Mouse (Mus musculus) left cerebral cortex, postnatal 36 days (tissue): ENCODE results near the gene Timmdc1. TPM values are rescaled to one million over a fixed set of nuclear protein-coding genes. Genes with fewer than 3 reads are reported as not detected.
A peak's percentile ranks its signal among the peaks of the same experiment; 100 is the strongest.

Experiments used
- DNase-seq, 2 experiments: peaks; one replicate each; pipeline ENCODE4 v3.0.0; 2021 to 2022; ENCODE audit warnings: low spot score in 2 of 2, mixed read lengths in 1 of 2
- intact Hi-C: fragments of 180-260 bp; cut with DNase I; formaldehyde crosslinking; loops from one replicate; pipeline ENCODE4 v1.15.1; 2025
- total RNA-seq, 2 experiments: library from RNA; stranded (reverse); gene quantifications; 2 replicates each; pipeline ENCODE4 v1.2.3; 2021

The Timmdc1 gene
- total RNA-seq, 2 experiments from 2014 or later, result 33.8 to 34.9 TPM

- no peak for DNase-seq
- intact Hi-C loops, result no loop called here
These were observed 53.0 kb downstream of the Timmdc1 start for GRCm38 (mm10) chr16:38469437-38469836.

DNA sequence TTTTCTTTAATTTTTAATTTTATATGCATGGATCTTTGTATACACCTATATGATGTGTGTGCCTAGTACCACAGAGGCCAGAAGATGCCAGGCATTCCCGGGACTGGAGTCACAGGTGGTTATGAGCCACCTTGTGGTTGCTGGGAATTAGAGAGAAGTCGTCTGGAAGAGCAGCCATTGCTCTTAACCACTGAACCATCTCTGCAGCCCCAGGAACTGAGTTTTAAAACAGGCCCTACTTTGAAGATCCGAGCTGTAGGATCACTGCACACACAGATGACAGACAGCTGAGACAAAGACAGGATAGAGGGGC is 53.8 kb downstream of the Timmdc1 start:
- intact Hi-C loops, result no loop called here
- DNase-seq, result no peak

DNA sequence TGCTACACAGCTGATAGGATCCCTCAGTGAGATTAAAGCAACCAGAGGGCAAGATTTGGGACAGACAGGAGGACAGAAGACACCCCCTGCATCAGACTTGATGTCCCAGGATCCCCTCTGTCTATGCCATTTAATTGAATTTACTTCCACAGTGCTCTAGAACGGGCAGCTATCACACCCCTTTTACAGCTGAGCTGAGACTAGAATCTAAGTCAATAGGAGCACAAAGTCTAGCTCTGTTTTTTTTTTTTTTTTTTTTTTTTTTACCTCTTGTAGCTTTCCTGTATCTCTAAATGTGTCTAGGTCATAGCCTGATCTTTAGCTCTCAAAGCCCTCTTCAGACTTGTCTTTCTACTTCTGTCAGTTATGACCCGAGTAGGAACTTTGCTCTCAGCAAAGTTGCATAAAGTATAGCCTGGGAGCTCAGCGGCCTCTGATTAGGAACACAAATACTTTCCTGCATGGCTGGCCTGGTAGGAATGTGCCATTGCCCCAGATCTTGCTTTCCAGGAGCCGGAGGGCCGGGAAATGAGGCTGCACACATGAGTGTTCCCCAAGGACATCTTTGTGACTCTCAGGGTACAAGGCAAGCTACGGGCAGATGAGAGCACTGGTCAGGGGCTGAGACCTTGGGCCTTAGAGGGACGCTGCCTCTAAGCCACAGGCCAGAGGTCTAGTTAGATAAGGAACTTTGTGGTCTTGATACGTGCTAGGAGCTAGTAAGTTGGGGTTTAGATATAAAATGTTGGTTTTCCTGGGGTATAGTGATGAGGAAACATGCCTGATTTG is 54.4 kb downstream of the Timmdc1 start:
- no peak for DNase-seq
- intact Hi-C loops, result no loop called here

DNA sequence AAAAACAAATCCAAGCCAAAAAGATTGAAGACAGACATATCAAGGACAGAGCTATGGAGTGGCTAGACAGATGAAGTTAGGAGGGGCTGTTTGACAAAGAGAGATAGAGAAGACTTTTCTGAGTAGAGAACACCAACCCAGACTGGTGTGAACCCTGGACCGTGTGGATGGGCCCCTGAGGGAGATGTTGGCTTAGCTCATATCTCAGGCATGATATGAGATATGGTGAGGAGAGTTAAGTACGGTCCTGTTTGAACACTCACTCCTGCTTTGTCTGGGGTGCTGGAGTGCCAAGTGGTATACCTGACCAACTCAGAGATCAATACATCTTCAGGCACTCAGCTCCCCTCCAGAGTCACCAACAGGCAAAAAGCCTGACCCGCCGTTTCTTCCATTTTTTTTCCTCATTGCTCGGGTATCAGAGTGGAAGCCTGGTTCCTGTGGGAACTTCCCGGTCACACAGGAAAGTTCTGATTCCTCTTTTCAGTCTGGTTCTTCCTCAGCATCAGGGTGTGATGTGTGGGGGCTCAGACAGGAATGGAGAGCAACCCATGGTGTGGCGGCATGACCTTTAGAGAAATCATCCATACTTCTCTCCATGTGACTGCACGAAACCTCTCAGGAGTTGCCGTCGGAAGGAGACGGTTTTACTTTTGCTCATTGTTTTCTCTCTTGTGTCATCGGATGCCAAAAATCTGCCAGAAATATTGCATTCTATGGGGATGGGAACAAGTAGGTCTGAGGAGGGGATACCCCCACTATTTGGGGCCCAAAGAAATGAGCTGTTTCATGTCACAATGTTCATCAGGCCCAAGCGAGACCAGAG is 55.2 kb downstream of the Timmdc1 start:
- DNase-seq, result no peak
- intact Hi-C loops, result no loop called here

DNA sequence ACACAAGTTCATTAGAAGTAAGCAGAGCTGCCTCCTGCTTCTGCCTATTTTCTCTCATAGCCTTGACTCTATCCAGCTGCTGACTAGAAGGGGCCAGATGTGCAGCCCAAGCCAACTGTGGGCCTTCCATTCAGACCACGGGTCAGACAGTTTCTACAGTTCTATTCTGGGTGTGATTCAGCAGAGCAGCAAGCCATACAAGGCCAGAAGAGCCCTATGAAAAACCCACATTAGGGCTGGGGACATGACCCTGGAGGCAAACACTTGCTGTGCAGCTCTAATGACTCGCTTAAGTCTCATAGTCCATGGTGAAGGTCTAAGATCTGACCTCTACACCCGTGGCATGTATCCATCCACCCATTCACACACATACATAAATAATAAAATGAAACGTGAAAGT is 56.4 kb downstream of the Timmdc1 start:
- no peak for DNase-seq
- intact Hi-C loops, result no loop called here

GRCm38 (mm10) chr16:38463305-38463704 is 59.2 kb downstream of the Timmdc1 start:
- intact Hi-C loops, result no loop called here
- DNase-seq, result no peak

- no peak for DNase-seq
- intact Hi-C loops, result no loop called here
These were observed 60.3 kb downstream of the Timmdc1 start for GRCm38 (mm10) chr16:38462161-38462560.

DNA sequence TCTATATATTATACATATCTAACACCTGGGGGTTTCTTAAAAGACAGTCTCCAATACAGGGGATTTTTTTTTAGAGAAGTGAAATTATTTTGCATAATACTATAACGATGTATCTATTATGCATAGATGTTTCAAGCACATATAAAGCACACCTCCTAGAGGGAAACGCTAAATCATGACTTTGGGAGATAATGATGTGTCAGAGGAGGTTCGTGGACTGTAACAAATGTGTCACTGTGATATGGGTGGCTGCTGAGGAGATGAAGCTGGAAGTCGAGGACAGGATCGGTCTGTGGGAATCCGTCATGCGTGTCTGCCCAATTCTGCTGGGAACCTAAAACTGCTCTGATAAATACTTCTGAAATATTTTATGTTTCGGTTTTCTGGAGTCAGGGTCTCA is 60.7 kb downstream of the Timmdc1 start:
- intact Hi-C loops, result no loop called here
- no peak for DNase-seq

GRCm38 (mm10) chr16:38459990-38460389 is 62.5 kb downstream of the Timmdc1 start:
- intact Hi-C loops, result no loop called here
- no peak for DNase-seq

GRCm38 (mm10) chr16:38458600-38459280 is 63.7 kb downstream of the Timmdc1 start:
- intact Hi-C loops, result no loop called here

DNA sequence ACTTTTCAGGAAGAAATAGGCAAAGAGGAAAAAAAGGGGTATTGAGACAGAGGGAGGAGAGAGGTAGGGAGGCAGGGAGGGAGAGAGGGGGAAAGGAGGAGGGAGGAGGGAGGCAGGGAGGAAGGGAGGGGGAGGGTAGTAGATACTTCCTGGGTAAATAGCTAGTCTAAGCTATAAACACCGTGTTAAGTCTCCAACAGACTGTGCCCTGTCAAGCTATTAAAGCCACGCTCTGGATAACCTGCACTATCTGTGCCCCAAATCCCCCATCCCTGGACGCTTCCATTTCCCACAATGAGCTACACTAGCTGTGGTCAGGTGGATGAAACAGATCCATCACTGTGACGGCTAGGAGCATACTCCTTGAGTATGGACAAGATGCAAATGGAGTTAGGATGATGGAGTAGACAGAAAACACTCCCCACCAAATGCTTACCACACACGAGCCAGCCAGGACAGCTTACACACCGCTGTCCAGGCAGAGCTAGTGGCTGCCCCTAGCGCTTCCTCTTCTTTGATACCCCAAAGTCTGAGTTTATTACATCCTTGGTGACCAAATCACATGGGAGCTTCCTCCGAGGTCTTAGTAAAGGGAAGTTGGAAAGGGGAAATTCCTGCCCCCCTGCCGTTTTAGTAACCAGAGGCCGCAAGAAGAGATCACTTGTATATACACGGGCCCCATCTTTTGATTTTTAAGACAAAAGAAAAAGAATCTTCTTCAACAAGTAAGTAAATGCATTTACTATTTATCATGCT is 65.5 kb downstream of the Timmdc1 start:
- intact Hi-C loops, result no loop called here
- DNase-seq, result no peak

More at GRCm38 (mm10) chr16:38458600-38459280, 63.7 kb downstream of the Timmdc1 start:
- no peak for DNase-seq

- intact Hi-C loops, result no loop called here
These were observed 66.7 kb downstream of the Timmdc1 start, which contains the start of gene Cd80 for GRCm38 (mm10) chr16:38455511-38456418. Cd80 (plus strand) TSS chr16:38455561.

DNA sequence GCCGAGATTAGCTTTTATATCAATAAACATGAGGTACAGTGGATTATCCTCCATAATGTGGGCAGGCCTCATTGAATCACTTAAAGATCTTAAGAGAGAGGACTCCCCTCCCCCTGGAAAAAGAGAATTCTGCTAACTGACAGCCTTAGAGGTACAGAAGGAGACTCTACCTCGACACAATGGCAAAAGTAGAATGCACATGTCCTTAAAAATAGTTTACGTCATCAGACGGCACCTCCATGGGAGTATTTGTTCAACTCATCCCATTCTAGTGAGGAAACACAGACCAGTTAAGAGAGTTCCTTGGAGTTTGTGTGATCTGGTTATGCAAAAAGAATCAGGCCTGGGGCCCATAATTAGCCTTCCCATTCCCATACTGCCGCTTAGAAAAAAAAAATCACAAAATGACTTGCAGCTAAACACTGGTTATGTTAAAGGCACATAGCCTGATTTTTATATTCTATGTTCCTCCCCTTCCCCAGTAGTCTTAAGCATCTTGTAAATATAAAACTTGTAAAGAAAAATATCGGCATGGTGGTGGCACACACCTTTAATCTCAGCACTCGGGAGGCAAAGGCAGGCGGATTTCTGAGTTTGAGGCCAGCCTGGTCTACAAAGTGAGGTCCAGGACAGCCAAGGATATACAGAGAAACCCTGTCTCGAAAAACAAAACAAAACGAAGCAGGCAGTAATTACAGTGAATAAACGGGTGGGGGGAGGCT is 67.8 kb downstream of the Timmdc1 start:
- intact Hi-C loops, result loop anchor here (5.0 kb wide), 1 partner anchor 77 kb away; no protein-coding TSS in a partner anchor
- no peak for DNase-seq

More at GRCm38 (mm10) chr16:38455511-38456418, 66.7 kb downstream of the Timmdc1 start, which contains the start of gene Cd80:
- no peak for DNase-seq

DNA sequence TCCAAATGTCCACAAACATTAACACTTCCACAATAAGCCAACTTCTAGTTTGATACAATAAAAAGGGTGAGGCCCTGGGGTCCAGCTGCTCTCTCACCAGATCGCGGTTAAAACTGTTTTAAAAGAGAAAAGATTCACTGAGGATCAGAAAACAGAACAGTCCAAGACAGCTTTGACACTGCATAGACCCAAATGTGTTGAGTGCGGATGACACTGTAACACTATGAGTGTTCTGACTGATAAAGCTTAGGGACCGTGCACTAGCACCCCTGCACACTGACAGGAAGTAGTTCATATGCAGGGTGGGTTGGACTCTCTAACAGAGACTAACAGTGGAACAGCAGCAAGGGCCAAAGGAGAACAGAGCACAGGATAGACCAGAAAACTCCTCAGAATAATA is 68.5 kb downstream of the Timmdc1 start:
- intact Hi-C loops, result loop anchor here (2.0 to 5.0 kb wide), 2 partner anchors 77 to 107 kb away; partner anchors contain the start of genes Cox17 and Gm21987
- DNase-seq, result no peak

DNA sequence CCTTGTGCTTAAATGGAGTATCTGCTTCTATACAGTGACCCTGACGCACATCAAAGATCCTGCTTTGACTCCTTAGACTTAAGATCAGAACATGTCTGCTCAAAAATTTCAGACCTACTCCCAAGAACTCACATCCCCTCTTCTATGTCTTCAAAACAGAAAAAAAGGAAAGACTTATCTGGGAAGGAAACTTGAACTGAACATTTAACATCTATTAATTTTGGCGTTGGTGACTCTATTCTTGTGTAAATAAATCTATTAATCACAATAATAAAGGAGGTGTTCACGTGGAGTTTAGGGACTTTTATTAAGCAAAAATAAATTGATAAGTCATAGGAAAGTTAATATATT is 69.3 kb downstream of the Timmdc1 start:
- DNase-seq, result no peak
- intact Hi-C loops, result loop anchor here (2.0 to 5.0 kb wide), 2 partner anchors 76 to 106 kb away; partner anchors contain the start of genes Cox17 and Gm21987

DNA sequence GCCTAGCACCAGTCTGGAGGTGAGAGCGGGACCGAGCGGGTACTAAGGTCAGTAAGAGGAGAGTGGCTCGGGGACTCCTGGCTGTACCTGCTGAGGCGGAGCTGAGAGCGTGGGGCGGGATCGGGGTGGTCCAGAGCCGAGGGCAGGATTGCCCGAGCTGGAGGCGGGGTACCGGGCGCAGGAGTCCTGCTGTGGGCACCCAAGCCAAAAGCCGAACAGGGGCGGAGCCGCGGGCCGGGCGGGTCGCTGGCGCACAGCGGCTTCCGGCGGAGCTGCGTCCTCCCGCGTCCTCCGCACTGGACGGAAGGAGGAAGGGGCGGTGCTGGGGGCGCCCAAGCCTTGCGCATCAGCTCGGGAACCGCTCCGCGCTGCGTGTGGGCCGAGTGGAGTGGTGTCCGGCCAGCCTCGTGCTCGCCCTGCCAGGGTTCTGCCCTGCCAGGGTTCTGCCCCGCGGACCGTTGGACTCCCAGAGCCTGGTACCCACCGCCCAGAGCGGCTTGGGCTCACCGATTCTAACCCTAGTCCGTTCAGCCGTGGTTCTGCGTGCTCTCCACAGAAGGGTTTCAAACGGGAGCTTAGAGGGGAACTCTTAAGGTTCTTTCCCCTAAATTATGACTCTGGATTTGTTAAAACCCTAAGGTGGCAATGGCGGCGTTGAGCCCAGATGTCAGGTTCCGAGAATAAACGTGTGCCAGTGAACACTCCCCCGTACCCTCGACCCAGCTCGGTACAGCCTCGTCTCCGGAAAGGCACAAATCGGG is 69.8 kb downstream of the Timmdc1 start, which contains the start of gene Adprh:
TSS of gene Adprh (minus strand) at position 262 of the 761 bp plus-strand sequence.
- peak; percentile 92 to 93 for DNase-seq
- intact Hi-C loops, result loop anchor here (2.0 to 5.0 kb wide), 2 partner anchors 75 to 106 kb away; partner anchors contain the start of genes Cox17 and Gm21987
